Mouse (Mus musculus) ES-E14 (cell line): ENCODE measurements at regions not wholly inside any gene's neighbourhood (a gene's known extent, or its start where the extent isn't known, plus 50 kb on each side); places are given as distances from the start of the nearest gene placed in this dataset.

Experiments
- CHD2 ChIP-seq: IDR thresholded peaks from 2 replicates; pipeline ENCODE4 v1.6.1; 2014; ENCODE audit warnings: mild to moderate bottlenecking, low read depth, low read length, inconsistent platforms
- ZC3H11A ChIP-seq: IDR thresholded peaks from 2 replicates; pipeline ENCODE4 v1.6.1; 2012; ENCODE audit warnings: low read depth, mild to moderate bottlenecking, inconsistent platforms, low read length, borderline replicate concordance

GRCm38 (mm10) chr17:76703823-76704222 is 1152.1 kb upstream of the Fam98a start:
- TF ChIP-seq ZC3H11A (no peak), CHD2 (no peak)
